Mouse (Mus musculus): ENCODE data around the gene Olfr49.

- TF ChIP-seq EP300 (optimal IDR thresholded peaks at IDR 0.05), result no peak
- no peak for TF ChIP-seq CTCF (IDR thresholded peaks at IDR 0.05; ENCODE audit: low read depth)
Measured at GRCm38 (mm10) chr14:54284839-54285238, at the start of gene Olfr49.

Data from stomach, postnatal 0 days (tissue).